Mouse (Mus musculus) midbrain, embryonic 14.5 days (tissue): ENCODE results near the gene Pafah1b2. TPM values are rescaled to one million over a fixed set of nuclear protein-coding genes. Genes with fewer than 3 reads are reported as not detected.

Experiments
- ATAC-seq: fragments of 200-750 bp; cut with Nextera tagmentation; 2 replicates; pipeline ENCODE4 v1.8.0; 2017; ENCODE audit warnings: moderate number of reproducible peaks, moderate library complexity; ENCODE audit not compliant: low FRiP score, low TSS enrichment
- DNase-seq: peaks from one replicate; pipeline ENCODE4 v3.0.0-alpha.2; 2015
- H3K27ac ChIP-seq: fragments of 300-500 bp; sonication (generic); replicated peaks from 2 replicates; pipeline ENCODE4 v1.5.1; 2014; ENCODE audit warnings: mild to moderate bottlenecking, low read depth, low read length, moderate library complexity
- H3K27me3 ChIP-seq: fragments of 300-500 bp; sonication (generic); 2 replicates; pipeline ENCODE4 v1.6.1; 2014; ENCODE audit warnings: low read length, control low read depth, mixed read lengths; ENCODE audit not compliant: control insufficient read depth, insufficient read depth
- H3K36me3 ChIP-seq: fragments of 300-500 bp; sonication (generic); 2 replicates; pipeline ENCODE4 v1.6.1; 2014; ENCODE audit warnings: low read length, control low read depth; ENCODE audit not compliant: control insufficient read depth, insufficient read depth
- H3K4me1 ChIP-seq: fragments of 300-500 bp; sonication (generic); 2 replicates; pipeline ENCODE4 v1.6.1; 2014; ENCODE audit warnings: mild to moderate bottlenecking, antibody characterized with exemption, low read length, control low read depth; ENCODE audit not compliant: control insufficient read depth, insufficient read depth
- H3K4me2 ChIP-seq: fragments of 300-500 bp; sonication (generic); 2 replicates; pipeline ENCODE4 v1.6.1; 2014; ENCODE audit warnings: mild to moderate bottlenecking, low read length, moderate library complexity
- H3K4me3 ChIP-seq: fragments of 300-500 bp; sonication (generic); replicated peaks from 2 replicates; pipeline ENCODE4 v1.5.1; 2014; ENCODE audit warnings: low read depth, low read length
- H3K9ac ChIP-seq: fragments of 300-500 bp; sonication (generic); replicated peaks from 2 replicates; pipeline ENCODE4 v1.6.1; 2014; ENCODE audit warnings: mild to moderate bottlenecking, low read length, moderate library complexity
- H3K9me3 ChIP-seq: fragments of 300-500 bp; sonication (generic); 2 replicates; pipeline ENCODE4 v1.6.1; 2016; ENCODE audit warnings: low read length, control low read depth, mixed read lengths; ENCODE audit not compliant: control insufficient read depth
- WGBS: fragments of 180-500 bp; shearing (Covaris S2); extraction: QIAGEN DNeasy Blood & Tissue Kit; methylation state at CpG from one replicate; pipeline ENCODE4 v1.1.7; 2014; 5-methylcytosine and 5-hydroxymethylcytosine counted together
- polyA plus RNA-seq: library from polyadenylated mRNA; unstranded; fragments of >200 nt; fragmentation: Nextera tagmentation; extraction: Ambion mirVana; gene quantifications from 2 replicates; pipeline ENCODE4 v1.2.1, GENCODE M21; 2014

The Pafah1b2 gene
- polyA plus RNA-seq, 1 experiment from 2014 or later: 338 TPM

- no peaks in the 10 kb centered on the region for H3K27me3 ChIP-seq
- no peak overlapping the region for H3K4me3 ChIP-seq
- no peak overlapping the region for H3K27ac ChIP-seq
- H3K9me3 ChIP-seq: no peaks in the 10 kb centered on the region
- WGBS: 45% methylated on average over 11 of the region's 11 CpGs
- H3K9ac ChIP-seq: no peak overlapping the region
- ATAC-seq (no peak), DNase-seq (no peak)
- no peaks in the 10 kb centered on the region for H3K36me3 ChIP-seq
- no peak overlapping the region for H3K4me2 ChIP-seq
- H3K4me1 ChIP-seq: no peaks in the 10 kb centered on the region
Measured at GRCm38 (mm10) chr9:46046724-46047517, 34.4 kb upstream of the Pafah1b2 start.

- DNase-seq (no peak), ATAC-seq (no peak)
- H3K4me3 ChIP-seq: no peak overlapping the region
- no peak overlapping the region for H3K27ac ChIP-seq
- H3K9ac ChIP-seq: no peak overlapping the region
- no peaks in the 10 kb centered on the region for H3K4me1 ChIP-seq
- WGBS: 87% methylated on average over 8 of the region's 8 CpGs
- no peak overlapping the region for H3K4me2 ChIP-seq
- no peaks in the 10 kb centered on the region for H3K27me3 ChIP-seq
- no peaks in the 10 kb centered on the region for H3K9me3 ChIP-seq
- H3K36me3 ChIP-seq: no peaks in the 10 kb centered on the region
Measured at GRCm38 (mm10) chr9:46043626-46044025, 31.1 kb upstream of the Pafah1b2 start.

- Histone ChIP-seq H3K4me1 (no peaks in the 10 kb centered on the region), H3K4me3 (no peak overlapping the region), H3K9me3 (no peaks in the 10 kb centered on the region), H3K36me3 (no peaks in the 10 kb centered on the region), H3K27ac (no peak overlapping the region), H3K4me2 (no peak overlapping the region), H3K9ac (no peak overlapping the region), H3K27me3 (no peaks in the 10 kb centered on the region)
- DNase-seq: no peak
- no peak for ATAC-seq
- 67% methylated on average over 3 of the region's 3 CpGs for WGBS
Measured at GRCm38 (mm10) chr9:46042387-46042786, 29.9 kb upstream of the Pafah1b2 start.

- Histone ChIP-seq H3K4me3 (no peak overlapping the region), H3K4me2 (no peak overlapping the region), H3K27ac (no peak overlapping the region), H3K4me1 (no peaks in the 10 kb centered on the region), H3K9ac (no peak overlapping the region), H3K9me3 (no peaks in the 10 kb centered on the region), H3K36me3 (no peaks in the 10 kb centered on the region), H3K27me3 (no peaks in the 10 kb centered on the region)
- WGBS: 93% methylated on average over 2 of the region's 2 CpGs
- no peak for ATAC-seq
- DNase-seq: no peak
Measured at GRCm38 (mm10) chr9:46041186-46041585, 28.7 kb upstream of the Pafah1b2 start.

- Histone ChIP-seq H3K4me1 (no peaks in the 10 kb centered on the region), H3K27ac (no peak overlapping the region), H3K4me3 (no peak overlapping the region), H3K4me2 (no peak overlapping the region), H3K27me3 (no peaks in the 10 kb centered on the region), H3K9me3 (no peaks in the 10 kb centered on the region), H3K9ac (no peak overlapping the region), H3K36me3 (no peaks in the 10 kb centered on the region)
- DNase-seq: no peak
- 94% methylated on average over 13 of the region's 13 CpGs for WGBS
- ATAC-seq: no peak
Measured at GRCm38 (mm10) chr9:46038786-46039185, 26.3 kb upstream of the Pafah1b2 start.

- ATAC-seq (no peak), DNase-seq (no peak)
- no peaks in the 10 kb centered on the region for H3K36me3 ChIP-seq
- 0 out of 2 replicates have a peak, but pooled peaks cover 3% of the 10 kb centered on the region for H3K4me1 ChIP-seq
- no peak overlapping the region for H3K9ac ChIP-seq
- H3K27me3 ChIP-seq: no peaks in the 10 kb centered on the region
- H3K4me2 ChIP-seq: no peak overlapping the region
- no peak overlapping the region for H3K4me3 ChIP-seq
- H3K27ac ChIP-seq: no peak overlapping the region
- H3K9me3 ChIP-seq: no peaks in the 10 kb centered on the region
- 95% methylated on average over 8 of the region's 8 CpGs for WGBS
Measured at GRCm38 (mm10) chr9:46036881-46037280, 24.4 kb upstream of the Pafah1b2 start.

GRCm38 (mm10) chr9:46035290-46035871 lies 22.9 kb upstream of the Pafah1b2 start:
- WGBS: 81% methylated on average over 9 of the region's 9 CpGs
- H3K9ac ChIP-seq: no peak overlapping the region
- no peak overlapping the region for H3K4me2 ChIP-seq
- 0 out of 2 replicates have a peak, but pooled peaks cover 6% of the 10 kb centered on the region for H3K4me1 ChIP-seq
- no peaks in the 10 kb centered on the region for H3K27me3 ChIP-seq
- ATAC-seq (no peak), DNase-seq (no peak)
- H3K9me3 ChIP-seq: no peaks in the 10 kb centered on the region
- no peaks in the 10 kb centered on the region for H3K36me3 ChIP-seq
- H3K4me3 ChIP-seq: no peak overlapping the region
- H3K27ac ChIP-seq: no peak overlapping the region

- DNase-seq (no peak), ATAC-seq (no peak)
- 94% methylated on average over 3 of the region's 3 CpGs for WGBS
- Histone ChIP-seq H3K9ac (no peak overlapping the region), H3K4me2 (no peak overlapping the region), H3K27me3 (no peaks in the 10 kb centered on the region), H3K36me3 (no peaks in the 10 kb centered on the region), H3K4me3 (no peak overlapping the region), H3K27ac (no peak overlapping the region), H3K4me1 (0 out of 2 replicates have a peak, but pooled peaks cover 6% of the 10 kb centered on the region), H3K9me3 (no peaks in the 10 kb centered on the region)
Measured at GRCm38 (mm10) chr9:46033862-46034261, 21.4 kb upstream of the Pafah1b2 start.

GRCm38 (mm10) chr9:46033058-46033457 lies 20.6 kb upstream of the Pafah1b2 start:
- Histone ChIP-seq H3K27ac (no peak overlapping the region), H3K9ac (no peak overlapping the region), H3K4me1 (0 out of 2 replicates have a peak, but pooled peaks cover 6% of the 10 kb centered on the region), H3K4me2 (no peak overlapping the region), H3K4me3 (no peak overlapping the region), H3K27me3 (no peaks in the 10 kb centered on the region), H3K36me3 (no peaks in the 10 kb centered on the region), H3K9me3 (no peaks in the 10 kb centered on the region)
- WGBS: 94% methylated on average over 1 of the region's 1 CpGs
- ATAC-seq (no peak), DNase-seq (no peak)
